Mouse (Mus musculus): Measurements from ENCODE around the gene Pla2g10. TPM values are rescaled to one million over a fixed set of nuclear protein-coding genes. Genes with fewer than 3 reads are reported as not detected.
"Not testable (repeated sequence)": the region's sequence is repeated elsewhere in the genome, so short reads cannot be mapped to it uniquely, and the experiment has no call there.

Pla2g10 gene
- polyA plus RNA-seq (2017; shearing (Covaris generic)) = not detected

- ATAC-seq = no peak
Observed at GRCm38 (mm10) chr16:13730285-13731255, at the start of gene Pla2g10. Gene Pla2g10, minus strand, starts transcription at chr16:13730983.

GRCm38 (mm10) chr16:13774651-13775050, 43.9 kb upstream of the Pla2g10 start:
- ATAC-seq = not testable (repeated sequence)

- ATAC-seq = not testable (repeated sequence)
Observed at GRCm38 (mm10) chr16:13774011-13774410, 43.2 kb upstream of the Pla2g10 start.

- not testable (repeated sequence) for ATAC-seq
Observed at GRCm38 (mm10) chr16:13772051-13772450, 41.3 kb upstream of the Pla2g10 start.

- ATAC-seq = not testable (repeated sequence)
Observed at GRCm38 (mm10) chr16:13771603-13772002, 40.8 kb upstream of the Pla2g10 start.

- no peak for ATAC-seq
Observed at GRCm38 (mm10) chr16:13766367-13766766, 35.6 kb upstream of the Pla2g10 start.

GRCm38 (mm10) chr16:13764519-13764918, 33.7 kb upstream of the Pla2g10 start:
- no peak for ATAC-seq

GRCm38 (mm10) chr16:13762807-13763206, 32.0 kb upstream of the Pla2g10 start:
- ATAC-seq = not testable (repeated sequence)

GRCm38 (mm10) chr16:13757823-13758222, 27.0 kb upstream of the Pla2g10 start:
- ATAC-seq = no peak

GRCm38 (mm10) chr16:13754400-13755190, 23.8 kb upstream of the Pla2g10 start:
- ATAC-seq = peak; percentile 97

- ATAC-seq = no peak
Observed at GRCm38 (mm10) chr16:13753986-13754385, 23.2 kb upstream of the Pla2g10 start.

GRCm38 (mm10) chr16:13750626-13751025, 19.8 kb upstream of the Pla2g10 start:
- ATAC-seq = no peak

- ATAC-seq = no peak
Observed at GRCm38 (mm10) chr16:13749981-13750380, 19.2 kb upstream of the Pla2g10 start.

- ATAC-seq = no peak
Observed at GRCm38 (mm10) chr16:13749306-13749705, 18.5 kb upstream of the Pla2g10 start.

GRCm38 (mm10) chr16:13748813-13749212, 18.0 kb upstream of the Pla2g10 start:
- not testable (repeated sequence) for ATAC-seq

GRCm38 (mm10) chr16:13748124-13748523, 17.3 kb upstream of the Pla2g10 start:
- ATAC-seq = no peak

GRCm38 (mm10) chr16:13747708-13748107, 16.9 kb upstream of the Pla2g10 start:
- no peak for ATAC-seq

- ATAC-seq = no peak
Observed at GRCm38 (mm10) chr16:13740844-13741243, 10.1 kb upstream of the Pla2g10 start.

- not testable (repeated sequence) for ATAC-seq
Observed at GRCm38 (mm10) chr16:13739044-13739443, 8.3 kb upstream of the Pla2g10 start.

GRCm38 (mm10) chr16:13735977-13736376, 5.2 kb upstream of the Pla2g10 start:
- ATAC-seq = no peak

- no peak for ATAC-seq
Observed at GRCm38 (mm10) chr16:13733518-13734137, 2.8 kb upstream of the Pla2g10 start.

- no peak for ATAC-seq
Observed at GRCm38 (mm10) chr16:13732786-13733185, 2.0 kb upstream of the Pla2g10 start.

GRCm38 (mm10) chr16:13729428-13729827, 1.4 kb downstream of the Pla2g10 start:
- no peak for ATAC-seq

Measured in CD4-positive, CD25-positive, alpha-beta regulatory T cell, adult 4 months (primary cell).